Mouse (Mus musculus): ENCODE data around the gene Zmiz1. TPM values are rescaled to one million over a fixed set of nuclear protein-coding genes. Genes with fewer than 3 reads are reported as not detected.

The Zmiz1 gene
- polyA plus RNA-seq, 1 experiment = 99.2 TPM

DNA sequence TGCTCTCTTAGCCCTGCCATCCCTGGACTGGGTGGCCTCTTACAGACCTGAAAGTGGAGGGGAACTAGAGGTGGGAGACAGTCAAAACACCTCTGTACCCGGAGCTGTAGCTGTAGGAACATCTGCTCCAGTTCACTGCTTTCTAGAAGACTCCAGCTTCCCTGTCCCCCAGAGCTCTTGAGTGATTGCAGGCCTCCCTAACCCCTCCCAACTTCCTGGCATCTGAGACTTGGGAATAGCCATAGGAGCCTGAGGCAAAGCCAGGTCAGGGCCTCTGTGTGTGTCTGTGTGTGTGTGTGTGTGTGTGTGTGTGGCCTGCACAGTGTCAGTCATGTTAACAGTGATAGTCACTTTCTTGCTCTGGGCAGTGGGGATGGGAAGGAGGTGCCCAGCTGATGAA is 102.7 kb downstream of the Zmiz1 start:
- no peak overlapping the region for H3K4me3 ChIP-seq (ENCODE audit: insufficient read depth, low read length)
- H3K4me1 ChIP-seq (ENCODE audit: control insufficient read depth, insufficient read depth, low read length) = no peaks in the 10 kb centered on the region
- H3K27ac ChIP-seq (ENCODE audit: insufficient read depth, low read depth, low read length) = no peak overlapping the region
- no peak for TF ChIP-seq POLR2A (IDR thresholded peaks at IDR 0.05; ENCODE audit: borderline replicate concordance, low read depth, low read length)
- TF ChIP-seq CTCF (IDR thresholded peaks at IDR 0.05; ENCODE audit: low read depth, low read length) = no peak

DNA sequence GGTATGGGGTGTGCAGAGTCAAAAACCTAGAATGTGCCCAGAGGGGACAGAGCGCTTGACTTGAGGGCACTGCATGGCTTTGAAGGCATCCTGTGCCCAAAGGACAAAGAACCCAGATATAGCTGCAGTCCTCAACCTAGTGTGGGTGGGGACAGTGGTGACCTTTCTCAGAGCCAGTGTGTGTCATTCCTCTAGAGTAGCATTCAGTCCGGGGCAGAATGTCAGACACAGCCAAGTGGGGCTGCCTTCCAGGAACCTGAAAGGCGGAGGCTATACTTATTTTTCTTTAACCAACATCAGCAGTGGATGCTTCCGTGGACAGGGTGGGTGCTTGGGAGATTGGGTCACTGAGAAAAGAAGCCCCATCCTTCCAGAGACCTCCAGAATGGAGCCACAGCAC is 103.5 kb downstream of the Zmiz1 start:
- H3K27ac ChIP-seq (ENCODE audit: insufficient read depth, low read depth, low read length) = no peak overlapping the region
- no peaks in the 10 kb centered on the region for H3K4me1 ChIP-seq (ENCODE audit: control insufficient read depth, insufficient read depth, low read length)
- no peak overlapping the region for H3K4me3 ChIP-seq (ENCODE audit: insufficient read depth, low read length)
- no peak for TF ChIP-seq POLR2A (IDR thresholded peaks at IDR 0.05; ENCODE audit: borderline replicate concordance, low read depth, low read length)
- TF ChIP-seq CTCF (IDR thresholded peaks at IDR 0.05; ENCODE audit: low read depth, low read length) = no peak

DNA sequence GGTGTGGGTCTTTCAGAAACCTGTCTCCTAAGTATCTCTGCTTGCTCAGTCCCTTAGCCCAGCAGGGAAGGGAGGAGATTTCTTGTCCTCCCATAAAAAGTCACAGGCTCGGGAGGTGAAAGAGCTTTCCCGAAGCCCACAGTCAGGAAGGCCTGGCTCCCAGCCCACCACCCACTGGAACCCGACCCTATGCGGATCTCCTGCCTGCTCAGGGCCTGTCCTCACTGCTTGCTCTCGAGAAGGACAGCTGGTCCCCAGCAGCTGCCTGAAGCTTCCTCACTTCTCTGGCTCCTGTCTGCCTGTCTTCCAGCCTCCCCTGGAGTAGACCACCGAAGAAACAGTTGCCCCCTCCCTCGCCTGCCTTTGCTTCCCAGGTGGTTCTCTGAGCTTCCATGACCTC is 103.9 kb downstream of the Zmiz1 start:
- H3K4me3 ChIP-seq (ENCODE audit: insufficient read depth, low read length) = no peak overlapping the region
- TF ChIP-seq POLR2A (IDR thresholded peaks at IDR 0.05; ENCODE audit: borderline replicate concordance, low read depth, low read length) (no peak), CTCF (IDR thresholded peaks at IDR 0.05; ENCODE audit: low read depth, low read length) (no peak)
- no peaks in the 10 kb centered on the region for H3K4me1 ChIP-seq (ENCODE audit: control insufficient read depth, insufficient read depth, low read length)
- no peak overlapping the region for H3K27ac ChIP-seq (ENCODE audit: insufficient read depth, low read depth, low read length)

DNA sequence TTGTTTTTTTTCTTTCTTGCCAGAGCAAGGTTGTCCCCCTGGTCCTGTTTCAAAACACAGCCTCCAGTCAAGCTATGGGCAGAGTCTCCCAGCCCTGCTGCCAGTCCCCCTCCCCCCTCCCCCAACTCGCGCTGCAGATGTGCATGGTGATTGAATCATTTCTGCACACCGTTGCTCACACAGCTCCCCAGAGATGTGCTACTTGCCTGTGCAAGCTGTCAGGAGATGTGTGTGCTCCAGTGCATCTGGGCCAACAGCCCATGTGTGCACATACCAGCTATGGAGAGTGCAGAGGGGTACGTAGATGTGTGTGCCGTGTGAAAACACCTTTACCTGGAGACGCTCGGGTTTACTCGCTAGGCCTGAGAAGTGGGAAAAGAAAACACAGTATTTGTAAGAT is 105.6 kb downstream of the Zmiz1 start:
- no peak for TF ChIP-seq POLR2A (IDR thresholded peaks at IDR 0.05; ENCODE audit: borderline replicate concordance, low read depth, low read length)
- no peak for TF ChIP-seq CTCF (IDR thresholded peaks at IDR 0.05; ENCODE audit: low read depth, low read length)
- Histone ChIP-seq H3K27ac (ENCODE audit: insufficient read depth, low read depth, low read length) (no peak overlapping the region), H3K4me3 (ENCODE audit: insufficient read depth, low read length) (no peak overlapping the region), H3K4me1 (ENCODE audit: control insufficient read depth, insufficient read depth, low read length) (no peaks in the 10 kb centered on the region)

DNA sequence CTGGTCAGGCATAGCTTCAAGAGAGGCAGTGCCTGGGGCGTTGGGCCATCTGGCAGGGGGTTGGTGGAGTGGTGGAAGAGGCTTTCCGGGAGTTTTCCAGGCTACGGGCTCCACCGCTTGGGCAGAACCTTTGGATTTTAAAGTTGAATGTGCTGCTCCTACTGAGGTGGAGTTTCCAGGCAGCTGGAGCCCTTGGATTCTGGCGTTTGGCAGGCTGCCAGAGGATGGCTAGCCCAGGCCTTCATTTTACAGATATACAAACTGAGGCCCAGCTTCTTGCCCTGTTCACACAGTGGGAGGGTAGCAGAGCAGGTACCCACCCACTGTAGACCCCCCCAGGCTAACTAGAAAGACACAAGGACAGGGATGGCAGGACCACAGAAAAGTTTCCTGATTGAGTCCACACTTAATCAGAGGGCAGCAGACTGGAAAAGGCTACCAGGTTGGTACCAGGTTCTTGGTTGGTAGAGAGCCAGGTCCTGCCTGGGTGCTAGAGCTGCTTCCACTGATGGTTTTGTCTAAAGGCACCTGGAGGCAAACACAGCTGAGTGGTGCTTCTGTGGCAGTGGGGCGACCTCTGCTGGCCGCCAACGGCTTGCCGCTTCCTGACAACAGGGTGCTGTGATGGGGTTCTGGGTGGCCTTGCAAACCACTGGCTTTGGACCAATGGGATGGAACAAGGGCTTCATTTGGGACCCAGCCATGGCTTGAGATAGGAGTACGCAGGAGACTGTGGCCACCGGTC is 106.5 kb downstream of the Zmiz1 start:
- Histone ChIP-seq H3K27ac (ENCODE audit: insufficient read depth, low read depth, low read length) (no peak overlapping the region), H3K4me1 (ENCODE audit: control insufficient read depth, insufficient read depth, low read length) (no peaks in the 10 kb centered on the region), H3K4me3 (ENCODE audit: insufficient read depth, low read length) (no peak overlapping the region)
- TF ChIP-seq CTCF (IDR thresholded peaks at IDR 0.05; ENCODE audit: low read depth, low read length) (peak; percentile 93), POLR2A (IDR thresholded peaks at IDR 0.05; ENCODE audit: borderline replicate concordance, low read depth, low read length) (no peak)

DNA sequence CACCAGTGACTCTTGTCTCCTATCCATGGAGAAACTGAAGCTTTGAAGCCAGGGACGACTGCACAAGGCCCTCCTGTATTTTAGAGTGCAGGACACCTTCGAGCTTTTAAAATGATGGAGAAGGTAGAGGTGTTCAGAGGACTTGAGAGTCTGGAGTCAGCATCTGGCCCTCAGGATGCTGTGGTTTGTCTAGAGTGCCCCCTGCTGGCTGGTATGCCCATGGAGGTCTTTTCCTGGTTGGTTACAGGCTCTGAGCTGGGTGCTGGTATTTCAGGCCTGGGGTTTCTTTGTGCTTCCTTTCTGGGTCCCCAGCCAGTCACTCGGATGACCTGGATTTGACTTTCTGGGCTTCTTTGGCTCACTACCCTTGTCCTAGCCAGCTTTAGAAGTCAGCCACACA is 108.3 kb downstream of the Zmiz1 start:
- Histone ChIP-seq H3K4me1 (ENCODE audit: control insufficient read depth, insufficient read depth, low read length) (no peaks in the 10 kb centered on the region), H3K27ac (ENCODE audit: insufficient read depth, low read depth, low read length) (no peak overlapping the region), H3K4me3 (ENCODE audit: insufficient read depth, low read length) (no peak overlapping the region)
- TF ChIP-seq POLR2A (IDR thresholded peaks at IDR 0.05; ENCODE audit: borderline replicate concordance, low read depth, low read length) (no peak), CTCF (IDR thresholded peaks at IDR 0.05; ENCODE audit: low read depth, low read length) (peak; percentile 57)

DNA sequence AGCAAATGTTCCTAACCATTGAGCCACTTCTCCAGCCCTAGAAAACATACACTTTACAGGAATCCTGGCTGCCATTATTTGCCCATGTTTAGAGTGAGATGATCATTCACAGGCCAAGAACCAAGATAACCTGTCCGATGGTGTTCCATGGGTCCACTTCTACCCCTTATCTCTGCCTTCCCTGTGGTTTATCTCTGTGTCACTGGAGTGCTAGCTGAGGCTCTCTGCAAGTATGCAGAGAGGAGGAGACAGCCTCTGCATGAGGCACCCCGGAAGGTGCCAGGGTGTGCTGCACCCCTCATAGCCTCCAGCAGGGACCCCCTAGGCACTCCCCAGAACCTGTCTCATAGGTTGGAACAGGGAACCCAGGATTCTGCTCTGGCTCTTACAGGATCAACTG is 108.9 kb downstream of the Zmiz1 start:
- Histone ChIP-seq H3K4me1 (ENCODE audit: control insufficient read depth, insufficient read depth, low read length) (no peaks in the 10 kb centered on the region), H3K4me3 (ENCODE audit: insufficient read depth, low read length) (no peak overlapping the region), H3K27ac (ENCODE audit: insufficient read depth, low read depth, low read length) (no peak overlapping the region)
- TF ChIP-seq POLR2A (IDR thresholded peaks at IDR 0.05; ENCODE audit: borderline replicate concordance, low read depth, low read length) = no peak
- TF ChIP-seq CTCF (IDR thresholded peaks at IDR 0.05; ENCODE audit: low read depth, low read length) = no peak

DNA sequence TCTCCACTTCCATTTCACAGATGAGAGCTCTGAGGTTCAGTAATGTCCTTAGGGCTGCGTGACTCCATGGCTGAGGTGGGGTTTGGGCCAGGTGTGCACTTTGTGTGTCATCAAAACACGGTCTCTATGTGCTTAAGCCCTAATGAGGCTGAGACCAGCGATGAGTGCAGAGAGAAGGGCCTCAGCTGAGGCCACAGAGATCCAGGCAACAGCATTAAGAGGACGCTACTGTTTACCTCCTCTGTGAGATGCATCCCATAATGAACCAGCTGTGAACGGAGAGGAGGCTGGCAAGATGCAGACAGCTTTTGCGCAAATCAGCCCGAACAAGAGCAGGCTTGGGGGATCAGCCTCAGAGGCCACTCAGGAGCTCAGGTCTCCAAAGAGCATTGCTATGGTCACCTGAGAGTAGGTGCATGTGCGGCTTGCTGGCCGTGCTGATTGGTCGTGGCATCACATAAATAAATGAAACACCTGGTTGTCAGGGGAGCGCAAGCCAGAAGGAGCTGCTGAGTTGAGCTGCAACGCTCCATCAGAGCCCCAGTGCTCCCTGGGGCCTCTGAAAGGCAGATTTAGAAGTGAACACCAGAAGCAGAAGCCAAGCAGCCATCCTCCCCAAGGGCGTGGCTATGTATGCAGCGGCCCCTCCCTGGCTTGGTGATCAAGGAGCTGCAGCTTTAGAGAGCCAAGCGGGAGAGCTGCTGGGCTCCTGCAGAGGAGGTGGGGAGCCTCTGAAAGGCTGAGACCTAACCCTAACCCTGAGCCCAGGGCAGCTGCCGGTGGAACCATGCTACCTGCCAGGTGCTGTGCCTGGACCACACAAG is 115.3 kb downstream of the Zmiz1 start:
- Histone ChIP-seq H3K27ac (ENCODE audit: insufficient read depth, low read depth, low read length) (no peak overlapping the region), H3K4me3 (ENCODE audit: insufficient read depth, low read length) (no peak overlapping the region), H3K4me1 (ENCODE audit: control insufficient read depth, insufficient read depth, low read length) (peaks cover 10% of the 10 kb centered on the region)
- no peak for TF ChIP-seq POLR2A (IDR thresholded peaks at IDR 0.05; ENCODE audit: borderline replicate concordance, low read depth, low read length)

DNA sequence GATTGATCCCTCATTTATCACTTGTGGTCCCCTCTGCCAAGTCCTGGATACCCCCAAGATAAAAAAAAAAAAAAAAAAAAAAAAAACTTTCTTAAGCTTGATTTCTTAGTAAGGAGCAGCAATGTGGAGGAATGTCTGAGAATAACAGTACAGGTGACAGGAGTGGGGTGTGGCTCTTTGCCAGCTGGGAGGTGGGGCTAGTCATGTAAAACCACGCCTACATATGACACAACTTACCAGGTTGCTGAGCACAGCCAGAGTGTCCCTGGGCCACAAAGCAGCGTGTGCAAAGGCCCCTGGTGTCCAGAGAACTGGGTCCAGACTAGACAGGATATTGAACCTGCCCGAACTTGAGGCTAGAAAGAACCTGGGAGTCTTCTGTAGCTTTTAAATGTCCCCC is 117.7 kb downstream of the Zmiz1 start:
- TF ChIP-seq POLR2A (IDR thresholded peaks at IDR 0.05; ENCODE audit: borderline replicate concordance, low read depth, low read length) = no peak
- no peak for TF ChIP-seq CTCF (IDR thresholded peaks at IDR 0.05; ENCODE audit: low read depth, low read length)
- H3K27ac ChIP-seq (ENCODE audit: insufficient read depth, low read depth, low read length) = no peak overlapping the region

DNA sequence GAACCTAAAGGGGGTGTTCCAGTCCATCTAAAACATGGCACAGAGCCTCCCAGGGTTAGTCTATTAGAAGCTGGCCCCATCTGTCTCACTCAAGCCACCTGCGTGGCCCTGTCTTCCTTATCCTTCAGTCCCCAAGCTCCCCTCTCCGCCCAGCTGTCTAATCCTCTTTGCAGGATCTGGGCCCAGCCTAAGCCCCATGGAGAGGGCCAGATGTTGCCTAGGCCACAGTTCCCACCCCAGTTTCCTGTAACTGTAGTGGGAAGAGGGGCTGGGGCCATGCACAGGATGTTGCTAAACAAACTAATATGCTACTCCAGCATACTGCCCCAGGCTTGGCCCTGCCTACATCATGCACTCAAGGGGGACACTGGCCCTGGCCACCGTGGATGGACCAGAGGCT is 118.4 kb downstream of the Zmiz1 start:
- Histone ChIP-seq H3K4me1 (ENCODE audit: control insufficient read depth, insufficient read depth, low read length) (peaks cover 10% of the 10 kb centered on the region), H3K27ac (ENCODE audit: insufficient read depth, low read depth, low read length) (no peak overlapping the region), H3K4me3 (ENCODE audit: insufficient read depth, low read length) (no peak overlapping the region)
- TF ChIP-seq CTCF (IDR thresholded peaks at IDR 0.05; ENCODE audit: low read depth, low read length) = no peak
- no peak for TF ChIP-seq POLR2A (IDR thresholded peaks at IDR 0.05; ENCODE audit: borderline replicate concordance, low read depth, low read length)

More for the DNA sequence above, 117.7 kb downstream of the Zmiz1 start:
- Histone ChIP-seq H3K4me3 (ENCODE audit: insufficient read depth, low read length) (no peak overlapping the region), H3K4me1 (ENCODE audit: control insufficient read depth, insufficient read depth, low read length) (peaks cover 10% of the 10 kb centered on the region)

Data from bone marrow macrophage, adult 2 months (primary cell).